Mouse (Mus musculus) liver, embryonic 14.5 days (tissue): ENCODE measurements at regions not wholly inside any gene's neighbourhood (a gene's known extent, or its start where the extent isn't known, plus 50 kb on each side); places are given as distances from the start of the nearest gene placed in this dataset.

Experiments used
- CTCF ChIP-seq: IDR thresholded peaks from 2 replicates; pipeline ENCODE4 v1.5.1; 2016; ENCODE audit warnings: antibody characterized with exemption, low read depth, control low read depth
- EP300 ChIP-seq: IDR thresholded peaks from 2 replicates; pipeline ENCODE4 v1.6.1; 2016; ENCODE audit warnings: antibody characterized with exemption, low read depth

GRCm38 (mm10) chr8:79522040-79522439, 117.4 kb upstream of the Otud4 start:
- no peak for TF ChIP-seq CTCF
- no peak for TF ChIP-seq EP300
